Mouse (Mus musculus) adrenal gland, postnatal 25 days (tissue): ENCODE measurements around the gene Ehf. TPM values are rescaled to one million over a fixed set of nuclear protein-coding genes. Genes with fewer than 3 reads are reported as not detected.

Experiments used
- DNase-seq: peaks from one replicate; pipeline ENCODE4 v3.0.0; 2021; ENCODE audit warnings: mixed read lengths
- long read RNA-seq: library from polyadenylated mRNA; stranded (forward); transcript quantifications from one replicate; pipeline ENCODE4 v2.0.0, GENCODE M21; 2021
- total RNA-seq: library from RNA; stranded (reverse); gene quantifications from 2 replicates; pipeline ENCODE4 v1.2.3, GENCODE M21; 2021

Ehf gene
- 0.52 and 1.00 TPM in 2 replicates for total RNA-seq
- long read RNA-seq, partial matches to known transcripts, result 0 of 1 reads
- long read RNA-seq, other reads (novel, unspliced or antisense), result 0 of 1 reads

- DNase-seq, result no peak
Observed at GRCm38 (mm10) chr2:103303132-103303531, at the start of gene Ehf. TSS of gene Ehf (minus strand) at chr2:103303278.

DNA sequence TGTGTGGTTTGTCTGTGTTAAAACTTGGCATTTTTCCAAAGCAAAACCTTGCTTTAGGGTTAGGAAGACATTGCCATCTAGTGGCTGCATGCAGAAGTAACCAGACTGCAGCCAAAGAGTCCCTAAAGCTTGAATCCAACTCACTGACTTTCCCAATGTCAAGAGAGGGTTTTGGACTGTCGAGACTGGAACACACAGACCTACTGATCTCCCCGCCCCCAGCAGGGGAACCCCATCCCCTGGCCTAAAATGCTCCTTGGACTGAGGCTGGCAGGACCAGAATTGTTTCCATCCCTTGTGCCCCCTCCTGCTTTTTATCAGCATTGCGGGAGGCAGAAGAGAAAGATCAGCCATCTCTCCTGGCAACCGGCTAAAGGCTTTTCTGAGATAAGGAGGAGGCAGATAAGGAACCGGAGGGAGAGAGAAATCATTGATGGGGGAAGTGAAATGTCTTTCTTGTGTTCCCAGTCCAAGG is 44.4 kb upstream of the Ehf start:
- DNase-seq, result peak; percentile 12

DNA sequence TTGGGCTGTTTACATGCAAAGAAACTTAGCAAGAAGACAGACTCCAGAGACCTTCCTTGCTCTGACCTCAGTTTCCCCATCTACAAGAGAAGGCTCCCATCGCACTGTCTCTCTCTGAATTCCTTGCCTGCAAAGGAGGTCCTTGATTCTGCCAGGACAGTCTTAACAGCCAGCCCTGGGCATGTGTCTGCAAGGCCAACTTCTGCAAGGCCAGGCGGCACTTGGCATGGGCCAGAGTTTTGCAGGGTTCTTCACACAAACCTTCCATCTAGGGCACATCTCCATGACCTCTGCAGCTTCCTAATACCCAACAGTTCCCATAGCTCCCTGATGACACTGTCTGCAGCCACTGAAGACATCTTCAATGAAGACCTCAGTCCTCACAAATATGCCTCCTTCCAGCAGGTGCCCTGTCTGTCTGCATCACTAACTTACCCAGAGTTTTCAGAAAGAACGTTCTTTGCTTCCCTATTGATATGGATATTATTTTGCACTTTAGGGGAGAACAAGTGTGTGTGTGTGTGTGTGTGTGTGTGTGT is 43.7 kb upstream of the Ehf start:
- DNase-seq, result peak; percentile 50

DNA sequence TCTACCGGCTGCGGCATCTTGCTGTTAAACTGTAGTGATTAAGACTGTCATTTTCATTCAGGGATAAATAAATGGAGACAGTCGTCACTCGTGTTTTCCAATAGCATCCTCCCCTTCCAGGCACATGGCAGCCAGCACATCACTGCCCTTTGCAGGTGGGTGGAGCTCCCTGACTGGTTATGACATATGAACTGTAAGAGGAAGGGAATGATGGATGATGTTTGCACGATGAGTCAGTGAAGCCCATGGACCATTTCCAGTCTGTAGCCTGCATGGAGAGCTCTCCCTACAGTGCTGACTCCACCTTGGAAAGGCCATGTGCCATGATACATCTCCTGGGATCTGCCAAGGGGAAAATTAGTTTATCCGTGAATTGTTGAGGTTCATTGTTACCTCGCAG is 40.5 kb upstream of the Ehf start:
- peak; percentile 51 for DNase-seq

DNA sequence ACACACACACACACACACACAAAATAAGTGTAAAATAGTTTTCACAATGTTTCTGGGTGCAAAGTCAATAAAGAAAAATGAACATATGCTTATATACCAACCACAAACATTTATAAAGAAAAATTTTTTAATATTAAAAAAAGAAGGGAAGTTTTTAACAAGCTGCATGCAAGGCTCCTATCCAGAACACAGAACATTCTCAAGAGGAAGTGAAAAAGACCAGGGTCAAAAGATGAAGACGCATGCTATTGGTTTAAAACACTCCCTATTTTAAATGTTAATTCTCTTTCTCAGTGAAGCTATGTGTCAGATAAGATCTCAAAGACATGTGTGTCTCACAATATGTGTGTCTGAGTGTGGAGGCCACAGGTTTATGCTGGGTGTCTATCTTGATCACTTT is 39.0 kb upstream of the Ehf start:
- DNase-seq, result no peak

GRCm38 (mm10) chr2:103341375-103341971 is 38.4 kb upstream of the Ehf start:
- DNase-seq, result no peak

DNA sequence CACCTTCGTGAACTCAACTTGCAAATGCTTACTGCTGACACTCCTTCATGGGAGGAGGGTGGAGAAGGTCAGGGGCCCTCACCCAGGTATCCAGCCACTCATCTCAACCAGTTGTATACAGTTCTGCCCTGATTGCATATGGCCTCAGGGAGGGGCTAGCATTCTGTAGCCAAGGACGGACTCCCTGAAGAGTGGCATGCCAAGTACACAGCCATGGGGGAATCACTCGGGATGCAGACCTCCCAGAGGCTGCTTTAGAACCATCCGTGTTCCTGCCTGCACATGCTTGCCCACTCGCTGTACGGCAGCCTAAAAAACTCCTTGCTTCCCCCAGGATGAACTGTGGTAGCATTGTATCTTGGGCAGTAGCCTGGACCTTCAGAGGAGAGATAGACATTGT is 35.6 kb upstream of the Ehf start:
- no peak for DNase-seq

GRCm38 (mm10) chr2:103337370-103337769 is 34.3 kb upstream of the Ehf start:
- no peak for DNase-seq

GRCm38 (mm10) chr2:103336621-103337020 is 33.5 kb upstream of the Ehf start:
- DNase-seq, result no peak

- no peak for DNase-seq
Observed at GRCm38 (mm10) chr2:103336000-103336399, 32.9 kb upstream of the Ehf start.

- DNase-seq, result no peak
Observed at GRCm38 (mm10) chr2:103331666-103332191, 28.7 kb upstream of the Ehf start.

GRCm38 (mm10) chr2:103328731-103329130 is 25.7 kb upstream of the Ehf start:
- DNase-seq, result no peak

DNA sequence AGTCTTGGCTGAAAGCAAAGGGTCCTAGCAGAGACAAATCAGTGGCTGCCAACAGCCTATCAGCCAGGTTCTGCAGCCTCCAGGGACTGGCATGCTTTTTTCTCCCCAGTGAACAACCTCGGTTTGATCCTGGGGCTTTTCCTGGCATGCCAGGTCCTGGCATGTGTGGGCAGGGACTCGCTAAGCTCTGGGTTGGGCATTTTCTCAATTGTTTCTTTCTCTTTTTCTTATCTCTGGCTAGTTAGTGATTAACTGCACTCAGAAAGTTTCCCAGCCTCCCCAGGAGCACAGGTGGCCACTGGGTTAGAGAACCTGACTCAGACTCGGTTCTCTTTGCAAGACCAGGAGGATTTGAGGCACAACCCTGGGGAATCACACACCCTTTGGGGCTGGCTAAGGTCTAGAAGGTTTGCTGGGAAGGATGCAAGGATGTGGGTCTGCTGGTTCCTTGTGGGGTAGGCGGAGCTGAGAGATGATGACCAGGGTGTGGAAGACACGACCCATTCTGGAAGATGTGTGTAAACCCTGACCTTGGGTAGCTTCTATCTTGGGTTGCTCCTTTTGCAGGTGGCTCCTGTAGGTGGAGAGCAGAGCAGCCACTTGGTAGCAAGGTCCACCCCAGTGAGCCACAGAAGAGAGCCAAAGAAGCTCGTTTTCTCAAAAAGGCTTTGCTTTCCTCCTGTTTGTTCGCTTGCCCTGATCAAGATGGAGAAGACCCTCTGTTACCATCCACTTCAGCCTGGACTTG is 22.4 kb upstream of the Ehf start:
- DNase-seq, result no peak

DNA sequence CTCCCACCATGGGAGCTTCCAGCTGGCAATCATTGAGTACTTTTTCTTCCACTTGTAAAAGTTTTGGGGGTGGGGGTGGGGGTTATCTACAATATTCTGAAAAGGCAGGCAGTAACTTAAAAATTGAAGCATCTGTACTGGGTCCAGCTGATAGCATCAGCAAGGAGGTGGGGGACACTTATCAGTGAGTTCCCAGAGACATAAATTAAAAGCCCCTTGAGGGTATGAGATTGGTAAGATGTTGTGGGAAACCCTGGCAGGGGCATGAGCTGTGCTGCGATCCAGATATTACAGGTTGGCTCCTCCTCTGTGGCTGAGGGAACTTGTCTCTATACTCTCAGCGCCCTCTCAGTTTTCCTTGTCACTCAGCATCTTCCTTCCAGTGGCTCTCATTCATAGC is 21.2 kb upstream of the Ehf start:
- no peak for DNase-seq

DNA sequence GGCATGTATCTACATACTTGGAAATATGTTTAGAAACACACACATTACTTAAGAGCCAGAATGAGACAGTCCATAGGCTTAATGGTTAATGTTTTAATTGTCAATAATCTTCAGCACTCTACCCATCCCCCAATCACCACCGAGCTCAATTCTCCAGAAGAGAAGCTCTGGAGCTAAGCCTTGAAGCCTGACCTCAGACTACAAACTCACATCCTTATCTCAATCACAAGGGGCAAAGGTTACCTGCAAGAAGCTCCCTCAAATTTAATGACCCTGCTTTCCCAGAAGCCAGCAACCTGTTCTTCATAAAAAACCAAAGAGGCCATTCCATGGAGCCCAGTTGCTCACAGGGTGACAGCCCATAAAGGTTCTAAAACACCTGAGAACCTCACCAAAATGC is 19.1 kb upstream of the Ehf start:
- no peak for DNase-seq

DNA sequence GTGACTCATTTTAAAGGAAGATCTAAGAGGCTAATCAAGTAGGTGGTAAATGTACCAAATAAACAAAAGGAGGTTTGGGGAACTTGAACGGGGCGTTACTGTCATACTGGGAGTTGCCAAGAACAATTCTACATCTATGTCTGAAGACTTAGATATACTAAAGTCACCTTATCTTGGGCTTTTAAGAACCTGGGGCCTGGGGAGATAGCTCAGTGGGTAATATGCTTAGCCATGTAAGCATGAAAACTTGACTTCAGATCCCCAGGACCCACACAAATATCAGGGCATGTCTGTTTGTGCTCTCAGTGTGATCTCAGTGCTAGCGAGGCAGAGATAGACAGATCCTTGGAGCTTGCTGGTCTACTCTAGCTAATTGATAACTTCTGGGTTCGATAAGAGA is 18.6 kb upstream of the Ehf start:
- no peak for DNase-seq

- no peak for DNase-seq
Observed at GRCm38 (mm10) chr2:103314002-103314401, 10.9 kb upstream of the Ehf start.

DNA sequence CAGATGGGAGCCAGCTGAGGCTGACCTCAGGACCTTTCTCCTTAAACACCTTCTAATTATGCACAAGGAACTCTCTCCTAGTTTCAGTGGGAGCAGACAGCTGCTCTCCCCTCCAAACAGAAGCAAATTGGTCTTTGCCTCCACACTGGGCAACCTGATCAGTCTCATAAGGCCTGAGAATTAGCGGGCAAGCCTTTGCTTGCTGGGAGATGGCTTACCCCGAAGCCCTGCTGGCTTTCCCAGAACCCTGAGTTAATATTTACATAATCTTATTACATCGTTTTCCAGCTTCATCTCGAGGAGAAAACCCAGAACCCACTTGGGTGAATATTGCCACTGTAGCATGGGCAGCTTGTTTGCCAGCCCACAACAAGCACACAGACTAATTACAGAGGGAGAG is 9.6 kb upstream of the Ehf start:
- DNase-seq, result no peak

DNA sequence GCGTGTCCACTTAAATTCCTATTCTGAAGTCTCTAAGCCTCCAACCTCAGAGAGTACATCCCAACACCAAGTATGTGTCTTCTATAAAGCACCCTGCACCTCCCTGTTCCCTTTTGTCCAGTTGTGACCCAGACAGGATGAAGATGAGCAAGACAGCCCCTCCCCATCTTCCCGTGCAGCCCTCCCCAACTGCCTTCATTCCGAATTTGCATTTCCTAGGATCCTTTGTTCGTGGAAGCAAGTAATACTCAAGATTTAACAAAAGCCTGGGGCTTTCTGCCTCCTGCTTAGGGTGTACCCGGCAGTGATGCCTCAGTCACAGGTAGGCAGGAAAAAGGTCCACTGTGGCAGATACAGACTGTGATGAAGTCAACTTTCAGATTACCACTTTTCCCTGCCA is 7.6 kb upstream of the Ehf start:
- no peak for DNase-seq

GRCm38 (mm10) chr2:103306686-103307085 is 3.6 kb upstream of the Ehf start:
- DNase-seq, result no peak

DNA sequence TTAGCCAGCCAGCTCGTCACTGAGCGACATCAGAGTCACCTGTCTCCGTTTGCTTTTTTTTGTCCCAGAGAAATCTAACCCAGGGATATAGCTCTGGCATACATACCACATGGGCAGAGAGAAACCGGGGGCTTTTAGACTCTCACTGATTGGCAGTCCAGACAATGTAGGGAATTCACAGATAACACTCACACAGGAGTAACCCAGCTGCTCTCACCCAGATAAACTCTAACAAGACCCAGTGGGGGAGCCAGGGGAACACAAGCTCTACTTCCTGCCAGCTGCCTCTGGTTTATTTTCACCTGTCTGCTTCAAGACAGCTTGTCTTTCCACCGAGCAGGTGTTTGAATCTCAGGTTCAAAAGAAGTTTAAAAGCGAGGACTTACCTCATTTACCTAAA is 409 bp downstream of the Ehf start:
- DNase-seq, result no peak

DNA sequence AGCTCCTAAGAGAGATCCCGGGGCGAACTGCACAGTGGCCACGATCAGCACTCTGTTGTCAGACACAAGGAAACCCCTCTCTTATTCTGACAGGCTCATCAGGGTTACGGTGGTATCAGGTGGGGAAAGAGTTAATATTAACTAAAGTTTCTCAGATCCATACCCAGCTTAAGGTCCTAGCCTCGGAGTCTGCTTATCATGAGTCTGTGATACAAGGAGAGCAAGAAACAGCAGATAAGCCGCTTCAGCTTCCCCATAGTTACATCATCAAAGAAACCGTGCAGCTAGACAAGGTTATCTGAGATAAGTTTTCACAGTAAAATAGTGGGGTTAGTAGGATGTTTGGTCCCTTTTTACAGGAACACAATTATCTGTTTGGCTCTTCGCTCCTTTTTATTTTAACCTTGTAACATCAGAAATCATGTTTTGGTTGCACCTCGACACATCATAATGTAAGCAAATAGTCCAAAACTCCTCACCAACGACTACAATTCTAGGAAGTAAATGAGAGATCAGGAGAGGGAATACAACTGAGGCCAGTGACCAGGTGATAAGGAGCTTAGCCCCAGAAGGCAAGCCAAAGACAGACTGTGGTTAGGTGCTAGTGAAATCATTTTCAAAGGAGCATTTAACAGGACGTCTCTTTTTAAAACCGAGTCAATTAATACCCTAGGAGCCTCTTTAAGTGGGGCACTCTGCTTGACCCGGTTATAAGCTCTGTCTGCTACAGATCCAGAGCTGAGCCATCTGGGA is 4.2 kb downstream of the Ehf start:
- DNase-seq, result no peak

DNA sequence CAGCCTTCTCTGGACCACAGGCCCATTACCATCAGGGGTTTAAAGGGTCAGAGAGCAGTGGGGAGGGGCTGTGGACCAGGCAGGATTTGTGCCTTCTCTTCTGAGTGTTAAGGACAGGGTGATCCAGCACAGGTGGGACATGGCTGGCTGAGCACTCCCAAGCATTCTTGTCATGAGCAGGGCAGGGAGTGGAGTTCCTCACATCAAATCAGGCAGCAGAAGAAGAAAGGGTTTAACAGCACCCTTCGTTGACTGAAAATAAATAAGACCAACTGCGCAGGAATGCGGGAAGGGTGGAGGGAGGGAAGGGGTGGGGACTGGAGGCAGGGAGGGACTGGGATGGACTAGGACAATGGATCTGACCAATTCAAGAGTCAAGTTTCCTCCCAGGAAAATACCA is 8.6 kb downstream of the Ehf start:
- no peak for DNase-seq
